Mouse (Mus musculus): Measurements from ENCODE around the gene Rmdn2. TPM values are rescaled to one million over a fixed set of nuclear protein-coding genes. Genes with fewer than 3 reads are reported as not detected.

Rmdn2 gene
- polyA plus RNA-seq, 1 experiment, result 12.0 TPM

DNA sequence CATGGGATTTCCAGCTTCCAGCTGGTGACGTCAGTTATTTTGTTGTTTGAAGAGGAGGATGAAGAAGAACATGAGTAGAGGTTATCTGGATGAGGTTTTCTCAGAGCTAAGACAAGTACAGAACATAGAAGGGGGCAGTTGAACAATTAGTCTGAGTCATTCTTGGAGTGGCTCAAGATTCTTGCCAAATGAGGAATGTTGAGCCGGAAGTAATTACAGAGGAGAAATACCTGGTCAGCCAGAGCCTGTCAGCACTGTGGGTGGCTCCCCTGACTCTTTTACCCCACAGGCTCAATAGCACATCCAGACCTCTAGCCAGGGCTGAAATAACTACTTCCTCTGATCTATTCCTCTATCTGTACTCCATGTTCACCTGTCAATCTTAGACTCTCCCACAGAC, 59.2 kb downstream of the Rmdn2 start:
- Histone ChIP-seq H3K27ac (ENCODE audit: insufficient read depth, low read length) (no peak overlapping the region), H3K4me1 (ENCODE audit: control insufficient read depth, insufficient read depth, low read length) (peaks cover 6% of the 10 kb centered on the region; the same call in 1 of the 2 replicates), H3K4me3 (ENCODE audit: insufficient read depth, low read length) (no peak overlapping the region)
- TF ChIP-seq POLR2A (IDR thresholded peaks at IDR 0.05; ENCODE audit: low read depth, low read length) (no peak), CTCF (IDR thresholded peaks at IDR 0.05; ENCODE audit: borderline replicate concordance, insufficient read depth, low read length) (no peak)

- TF ChIP-seq POLR2A (IDR thresholded peaks at IDR 0.05; ENCODE audit: low read depth, low read length) (no peak), CTCF (IDR thresholded peaks at IDR 0.05; ENCODE audit: borderline replicate concordance, insufficient read depth, low read length) (no peak)
Observed at GRCm38 (mm10) chr17:79695106-79695505, 83.4 kb downstream of the Rmdn2 start.

GRCm38 (mm10) chr17:79695541-79695940, 83.9 kb downstream of the Rmdn2 start:
- peak overlapping the region; percentile 74 for H3K27ac ChIP-seq (ENCODE audit: insufficient read depth, low read length)
- TF ChIP-seq CTCF (IDR thresholded peaks at IDR 0.05; ENCODE audit: borderline replicate concordance, insufficient read depth, low read length) (no peak), POLR2A (IDR thresholded peaks at IDR 0.05; ENCODE audit: low read depth, low read length) (no peak)
- H3K4me1 ChIP-seq (ENCODE audit: control insufficient read depth, insufficient read depth, low read length), result peaks cover 7% of the 10 kb centered on the region
- no peak overlapping the region for H3K4me3 ChIP-seq (ENCODE audit: insufficient read depth, low read length)

More at GRCm38 (mm10) chr17:79695106-79695505, 83.4 kb downstream of the Rmdn2 start:
- H3K4me3 ChIP-seq (ENCODE audit: insufficient read depth, low read length), result no peak overlapping the region
- peak overlapping the region; percentile 80 for H3K27ac ChIP-seq (ENCODE audit: insufficient read depth, low read length)
- H3K4me1 ChIP-seq (ENCODE audit: control insufficient read depth, insufficient read depth, low read length), result peaks cover 6% of the 10 kb centered on the region; the same call in 1 of the 2 replicates

GRCm38 (mm10) chr17:79699197-79699596, 87.5 kb downstream of the Rmdn2 start:
- TF ChIP-seq CTCF (IDR thresholded peaks at IDR 0.05; ENCODE audit: borderline replicate concordance, insufficient read depth, low read length) (no peak), POLR2A (IDR thresholded peaks at IDR 0.05; ENCODE audit: low read depth, low read length) (no peak)
- no peak overlapping the region for H3K4me3 ChIP-seq (ENCODE audit: insufficient read depth, low read length)
- no peak overlapping the region for H3K27ac ChIP-seq (ENCODE audit: insufficient read depth, low read length)
- H3K4me1 ChIP-seq (ENCODE audit: control insufficient read depth, insufficient read depth, low read length), result peaks cover 16% of the 10 kb centered on the region

DNA sequence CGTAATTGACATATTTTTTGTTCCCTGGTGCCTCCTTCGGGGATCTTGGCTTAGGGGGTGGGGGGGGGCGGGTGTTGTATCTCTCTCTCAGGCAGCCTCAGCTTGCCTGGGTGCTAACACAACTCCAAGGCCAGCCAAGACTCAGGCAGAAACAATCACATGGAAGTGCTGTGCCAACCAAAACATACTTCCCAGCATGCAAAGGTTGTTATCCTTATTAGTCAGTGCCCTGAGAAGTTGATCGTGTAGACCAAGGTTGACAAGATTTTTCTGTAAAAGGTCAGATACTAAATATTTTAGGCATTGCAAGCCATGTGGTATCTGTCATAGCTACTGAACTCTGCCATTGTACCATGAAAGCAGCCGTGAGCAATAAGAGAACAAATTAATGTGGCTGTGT, 89.2 kb downstream of the Rmdn2 start:
- Histone ChIP-seq H3K4me1 (ENCODE audit: control insufficient read depth, insufficient read depth, low read length) (peaks cover 11% of the 10 kb centered on the region), H3K4me3 (ENCODE audit: insufficient read depth, low read length) (no peak overlapping the region), H3K27ac (ENCODE audit: insufficient read depth, low read length) (peak overlapping the region; percentile 99)
- TF ChIP-seq CTCF (IDR thresholded peaks at IDR 0.05; ENCODE audit: borderline replicate concordance, insufficient read depth, low read length) (no peak), POLR2A (IDR thresholded peaks at IDR 0.05; ENCODE audit: low read depth, low read length) (no peak)

- Histone ChIP-seq H3K27ac (ENCODE audit: insufficient read depth, low read length) (peak overlapping the region; percentile 67), H3K4me3 (ENCODE audit: insufficient read depth, low read length) (no peak overlapping the region), H3K4me1 (ENCODE audit: control insufficient read depth, insufficient read depth, low read length) (peaks cover 11% of the 10 kb centered on the region)
- no peak for TF ChIP-seq CTCF (IDR thresholded peaks at IDR 0.05; ENCODE audit: borderline replicate concordance, insufficient read depth, low read length)
- 0 out of 2 replicates have a peak, but pooled peaks have one; percentile 30 for TF ChIP-seq POLR2A (IDR thresholded peaks at IDR 0.05; ENCODE audit: low read depth, low read length)
Observed at GRCm38 (mm10) chr17:79705671-79706455, 94.2 kb downstream of the Rmdn2 start.

- peak overlapping the region; percentile 81 for H3K27ac ChIP-seq (ENCODE audit: insufficient read depth, low read length)
- H3K4me3 ChIP-seq (ENCODE audit: insufficient read depth, low read length), result no peak overlapping the region
- H3K4me1 ChIP-seq (ENCODE audit: control insufficient read depth, insufficient read depth, low read length), result 0 out of 2 replicates have a peak, but pooled peaks cover 3% of the 10 kb centered on the region
- TF ChIP-seq CTCF (IDR thresholded peaks at IDR 0.05; ENCODE audit: borderline replicate concordance, insufficient read depth, low read length) (no peak), POLR2A (IDR thresholded peaks at IDR 0.05; ENCODE audit: low read depth, low read length) (no peak)
Observed at GRCm38 (mm10) chr17:79708168-79708567, 96.5 kb downstream of the Rmdn2 start.

GRCm38 (mm10) chr17:79709718-79710117, 98.1 kb downstream of the Rmdn2 start:
- H3K4me3 ChIP-seq (ENCODE audit: insufficient read depth, low read length), result peak overlapping the region; percentile 16
- TF ChIP-seq POLR2A (IDR thresholded peaks at IDR 0.05; ENCODE audit: low read depth, low read length), result no peak
- H3K4me1 ChIP-seq (ENCODE audit: control insufficient read depth, insufficient read depth, low read length), result 0 out of 2 replicates have a peak, but pooled peaks cover 3% of the 10 kb centered on the region
- peak overlapping the region; percentile 85 for H3K27ac ChIP-seq (ENCODE audit: insufficient read depth, low read length)

DNA sequence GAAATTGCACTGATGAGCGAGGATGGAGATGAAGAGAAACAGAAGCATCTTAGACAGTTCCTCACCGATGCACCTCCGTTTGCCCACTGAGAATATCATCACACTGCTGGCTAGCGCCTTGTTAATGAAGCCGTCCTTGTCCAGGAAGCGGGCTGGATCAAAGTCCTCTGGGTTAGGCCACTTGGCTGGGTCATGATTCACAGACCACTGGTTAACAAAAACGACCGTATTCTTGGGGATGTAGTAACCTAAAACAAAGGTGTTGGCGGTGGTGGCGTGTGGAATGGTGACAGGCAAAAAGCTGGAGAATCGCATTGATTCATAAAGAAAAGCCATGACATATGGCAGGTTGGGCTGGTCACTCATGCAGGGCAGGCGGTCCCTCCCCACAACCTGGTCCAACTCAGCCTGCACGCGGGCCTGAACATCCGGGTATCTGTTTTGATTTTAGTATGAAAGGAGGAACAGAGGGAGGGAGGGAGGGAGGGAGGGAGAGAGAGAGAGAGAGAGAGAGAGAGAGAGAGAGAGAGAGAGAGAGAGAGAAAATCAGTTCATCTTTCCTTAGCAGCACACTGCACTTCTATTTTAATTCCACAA, 98.7 kb downstream of the Rmdn2 start:
- Histone ChIP-seq H3K27ac (ENCODE audit: insufficient read depth, low read length) (peak overlapping the region; percentile 85), H3K4me3 (ENCODE audit: insufficient read depth, low read length) (peak overlapping the region; percentile 16), H3K4me1 (ENCODE audit: control insufficient read depth, insufficient read depth, low read length) (0 out of 2 replicates have a peak, but pooled peaks cover 3% of the 10 kb centered on the region)
- TF ChIP-seq POLR2A (IDR thresholded peaks at IDR 0.05; ENCODE audit: low read depth, low read length) (no peak; the same call in 1 of the 2 replicates), CTCF (IDR thresholded peaks at IDR 0.05; ENCODE audit: borderline replicate concordance, insufficient read depth, low read length) (no peak)

GRCm38 (mm10) chr17:79711944-79712343, 100.3 kb downstream of the Rmdn2 start:
- Histone ChIP-seq H3K4me1 (ENCODE audit: control insufficient read depth, insufficient read depth, low read length) (0 out of 2 replicates have a peak, but pooled peaks cover 3% of the 10 kb centered on the region), H3K4me3 (ENCODE audit: insufficient read depth, low read length) (peak overlapping the region; percentile 47), H3K27ac (ENCODE audit: insufficient read depth, low read length) (peak overlapping the region; percentile 97)
- no peak for TF ChIP-seq CTCF (IDR thresholded peaks at IDR 0.05; ENCODE audit: borderline replicate concordance, insufficient read depth, low read length)
- TF ChIP-seq POLR2A (IDR thresholded peaks at IDR 0.05; ENCODE audit: low read depth, low read length), result no peak; the same call in 1 of the 2 replicates
